Mouse (Mus musculus) spleen, adult 12 weeks (tissue): ENCODE data around the gene Rabgap1l.

Experiments
- DNase-seq: peaks from one replicate; pipeline ENCODE4 v3.0.0; 2022; ENCODE audit warnings: low spot score

Rabgap1l gene

DNA sequence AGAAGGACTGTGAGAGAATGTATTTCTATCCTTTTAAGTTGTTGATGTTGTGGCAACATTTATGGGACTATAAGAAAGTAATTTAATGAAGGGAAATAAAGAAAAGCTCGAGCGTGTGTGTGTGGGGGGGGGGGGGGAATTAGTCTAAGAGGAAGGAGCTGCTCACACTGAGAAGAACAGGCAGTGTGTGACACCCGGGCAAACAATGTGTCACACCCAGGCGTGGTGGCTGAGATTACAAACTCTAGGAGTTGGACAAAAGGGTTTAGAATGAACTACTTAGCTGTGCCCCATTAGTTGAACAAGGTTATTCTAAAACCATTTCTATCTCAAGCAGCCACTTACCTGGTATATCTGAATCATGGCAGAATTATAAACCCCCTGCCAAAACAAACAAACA is 611.8 kb downstream of the Rabgap1l start:
- DNase-seq: no peak

DNA sequence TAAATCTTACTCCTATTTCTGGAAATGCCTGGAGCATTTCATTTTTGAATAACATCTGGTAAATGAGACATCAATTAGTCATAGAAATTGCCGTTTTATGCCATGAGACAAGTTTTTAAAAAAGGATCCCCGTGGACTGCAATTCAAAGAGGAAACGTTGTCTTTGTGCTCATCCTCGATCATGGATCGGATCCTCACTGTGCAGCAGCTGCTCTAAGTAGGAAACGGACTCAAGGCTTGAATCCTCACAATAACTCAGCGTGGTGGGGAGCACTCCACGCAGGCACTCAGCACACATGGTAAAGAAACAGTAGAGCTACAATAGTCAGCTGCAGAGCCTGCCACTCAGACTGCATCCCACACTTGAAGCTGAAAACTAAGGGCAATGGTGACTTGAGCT is 616.1 kb downstream of the Rabgap1l start:
- DNase-seq: no peak
